Mouse (Mus musculus) cerebral cortex, adult 2 months (tissue): ENCODE results near the gene Hook1.

ENCODE experiments used
- WGBS: fragments of 180-500 bp; shearing (Covaris S2); methylation state at CpG from one replicate; pipeline ENCODE4 v1.1.7; 2018; 5-methylcytosine and 5-hydroxymethylcytosine counted together

Hook1 gene

GRCm38 (mm10) chr4:95966928-95967724 lies at the start of gene Hook1:
Gene Hook1, plus strand, starts transcription at chr4:95967240.
- WGBS = under 1% methylated on average over 82 of the region's 82 CpGs

- WGBS = 47% methylated on average over 6 of the region's 6 CpGs
These were observed 49.3 kb upstream of the Hook1 start for GRCm38 (mm10) chr4:95917703-95918102.

GRCm38 (mm10) chr4:95920448-95920847 lies 46.6 kb upstream of the Hook1 start:
- 90% methylated on average over 4 of the region's 4 CpGs for WGBS

- 7% methylated on average over 7 of the region's 7 CpGs for WGBS
These were observed 42.5 kb upstream of the Hook1 start for GRCm38 (mm10) chr4:95924210-95925184.

- 95% methylated on average over 1 of the region's 1 CpGs for WGBS
These were observed 38.2 kb upstream of the Hook1 start for GRCm38 (mm10) chr4:95928846-95929245.

- 64% methylated on average over 1 of the region's 1 CpGs for WGBS
These were observed 37.1 kb upstream of the Hook1 start for GRCm38 (mm10) chr4:95929936-95930335.

- 54% methylated on average over 2 of the region's 2 CpGs for WGBS
These were observed 35.7 kb upstream of the Hook1 start for GRCm38 (mm10) chr4:95931331-95931730.

GRCm38 (mm10) chr4:95933801-95934356 lies 33.2 kb upstream of the Hook1 start:
- WGBS = 88% methylated on average over 9 of the region's 9 CpGs

- 88% methylated on average over 4 of the region's 4 CpGs for WGBS
These were observed 32.5 kb upstream of the Hook1 start for GRCm38 (mm10) chr4:95934384-95935035.

GRCm38 (mm10) chr4:95938701-95939100 lies 28.3 kb upstream of the Hook1 start:
- 75% methylated on average over 3 of the region's 3 CpGs for WGBS

- whole genome bisulfite sequencing = 44% methylated on average over 1 of the region's 1 CpGs
These were observed 19.1 kb upstream of the Hook1 start for GRCm38 (mm10) chr4:95947896-95948295.

- WGBS = 94% methylated on average over 17 of the region's 17 CpGs
These were observed 15.2 kb downstream of the Hook1 start for GRCm38 (mm10) chr4:95982221-95982620.

GRCm38 (mm10) chr4:96016875-96017274 lies 49.8 kb downstream of the Hook1 start:
- WGBS = 87% methylated on average over 1 of the region's 1 CpGs

- 21% methylated on average over 1 of the region's 1 CpGs for WGBS
These were observed 61.4 kb downstream of the Hook1 start for GRCm38 (mm10) chr4:96028412-96028811.

- WGBS = 92% methylated on average over 2 of the region's 2 CpGs
These were observed 93.1 kb downstream of the Hook1 start for GRCm38 (mm10) chr4:96060106-96060505.

- WGBS = 90% methylated on average over 2 of the region's 2 CpGs
These were observed 95.0 kb downstream of the Hook1 start for GRCm38 (mm10) chr4:96062045-96062444.
